Mouse (Mus musculus): Measurements from ENCODE around the gene Foxp2.

GRCm38 (mm10) chr6:15465471-15465870 lies 564.3 kb downstream of the Foxp2 start:
- TF ChIP-seq CTCF (IDR thresholded peaks at IDR 0.05; ENCODE audit: low read depth, low read length) (no peak), GATA1 (IDR thresholded peaks at IDR 0.05; ENCODE audit: borderline replicate concordance, low read length) (no peak), POLR2AphosphoS5 (IDR thresholded peaks at IDR 0.05; ENCODE audit: insufficient replicate concordance, low read depth, low read length) (no peak), TAL1 (conservative IDR thresholded peaks at IDR 0.05; ENCODE audit: low read depth, low read length) (no peak)
